Mouse (Mus musculus): ENCODE data around the gene Caprin1. TPM values are rescaled to one million over a fixed set of nuclear protein-coding genes. Genes with fewer than 3 reads are reported as not detected.

Gene Caprin1
- polyA plus RNA-seq, 2 experiments, result 71.3 to 118 TPM

- Histone ChIP-seq H3K4me2 (ENCODE audit: low read depth) (no peak overlapping the region), H3K36me3 (replicated peaks; ENCODE audit: control insufficient read depth, insufficient read depth, low read depth) (peaks cover 38% of the 10 kb centered on the region), H3K27me3 (ENCODE audit: control insufficient read depth, insufficient read depth, low read length) (no peaks in the 10 kb centered on the region), H3K9ac (replicated peaks) (no peak overlapping the region), H3K27ac (no peak overlapping the region), H3K9me3 (ENCODE audit: control insufficient read depth, low read length) (no peaks in the 10 kb centered on the region), H3K4me1 (replicated peaks; ENCODE audit: control insufficient read depth in 2 of 2, insufficient read depth in 2 of 2, low read length in 1 of 2) (no peaks in the 10 kb centered on the region), H3K4me3 (ENCODE audit: insufficient read depth in 1 of 2, low read depth in 2 of 2, low read length in 2 of 2) (no peak overlapping the region)
- TF ChIP-seq EP300 (IDR thresholded peaks at IDR 0.05; ENCODE audit: low read depth) (no peak), CTCF (IDR thresholded peaks at IDR 0.05; ENCODE audit: low read depth) (no peak)
- ATAC-seq (ENCODE audit: insufficient read depth), result no peak
- 73% methylated on average over 2 of the region's 2 CpGs for WGBS (ENCODE audit: insufficient replicate concordance)
- no peak for DNase-seq (ENCODE audit: low read depth in 3 of 3, low spot score in 3 of 3)
These were observed 72.9 kb downstream of the Caprin1 start for GRCm38 (mm10) chr2:103724521-103724920.

- no peak overlapping the region for H3K4me2 ChIP-seq (ENCODE audit: low read depth)
- ATAC-seq (ENCODE audit: insufficient read depth) (no peak), DNase-seq (ENCODE audit: low read depth in 3 of 3, low spot score in 3 of 3) (no peak)
- no peak overlapping the region for H3K9ac ChIP-seq (replicated peaks)
- peaks cover 27% of the 10 kb centered on the region for H3K36me3 ChIP-seq (replicated peaks; ENCODE audit: control insufficient read depth, insufficient read depth, low read depth)
- H3K27ac ChIP-seq, result no peak overlapping the region
- WGBS (ENCODE audit: insufficient replicate concordance), result 91% methylated on average over 7 of the region's 7 CpGs
- H3K4me1 ChIP-seq (replicated peaks; ENCODE audit: control insufficient read depth in 2 of 2, insufficient read depth in 2 of 2, low read length in 1 of 2), result no peaks in the 10 kb centered on the region
- no peak for TF ChIP-seq CTCF (IDR thresholded peaks at IDR 0.05; ENCODE audit: low read depth)
- TF ChIP-seq EP300 (IDR thresholded peaks at IDR 0.05; ENCODE audit: low read depth), result no peak
- H3K27me3 ChIP-seq (ENCODE audit: control insufficient read depth, insufficient read depth, low read length), result no peaks in the 10 kb centered on the region
- no peak overlapping the region for H3K4me3 ChIP-seq (ENCODE audit: insufficient read depth in 1 of 2, low read depth in 2 of 2, low read length in 2 of 2)
- no peaks in the 10 kb centered on the region for H3K9me3 ChIP-seq (ENCODE audit: control insufficient read depth, low read length)
These were observed 78.2 kb downstream of the Caprin1 start for GRCm38 (mm10) chr2:103719292-103719646.

GRCm38 (mm10) chr2:103718594-103719291 lies 78.7 kb downstream of the Caprin1 start:
- Histone ChIP-seq H3K27me3 (ENCODE audit: control insufficient read depth, insufficient read depth, low read length) (no peaks in the 10 kb centered on the region), H3K4me3 (ENCODE audit: insufficient read depth in 1 of 2, low read depth in 2 of 2, low read length in 2 of 2) (no peak overlapping the region), H3K36me3 (replicated peaks; ENCODE audit: control insufficient read depth, insufficient read depth, low read depth) (peaks cover 22% of the 10 kb centered on the region), H3K27ac (no peak overlapping the region), H3K4me2 (ENCODE audit: low read depth) (no peak overlapping the region), H3K4me1 (replicated peaks; ENCODE audit: control insufficient read depth in 2 of 2, insufficient read depth in 2 of 2, low read length in 1 of 2) (no peaks in the 10 kb centered on the region), H3K9me3 (ENCODE audit: control insufficient read depth, low read length) (no peaks in the 10 kb centered on the region), H3K9ac (replicated peaks) (no peak overlapping the region)
- peak; percentile 54; the same call in 1 of the 2 replicates for ATAC-seq (ENCODE audit: insufficient read depth)
- peak; percentile 19 to 39 (median 33) for DNase-seq (ENCODE audit: low read depth in 3 of 3, low spot score in 3 of 3)
- TF ChIP-seq CTCF (IDR thresholded peaks at IDR 0.05; ENCODE audit: low read depth) (peak; percentile 89), EP300 (IDR thresholded peaks at IDR 0.05; ENCODE audit: low read depth) (no peak)
- WGBS (ENCODE audit: insufficient replicate concordance), result 55% methylated on average over 8 of the region's 8 CpGs

- Histone ChIP-seq H3K4me3 (ENCODE audit: insufficient read depth in 1 of 2, low read depth in 2 of 2, low read length in 2 of 2) (no peak overlapping the region), H3K27ac (no peak overlapping the region), H3K4me2 (ENCODE audit: low read depth) (no peak overlapping the region), H3K27me3 (ENCODE audit: control insufficient read depth, insufficient read depth, low read length) (no peaks in the 10 kb centered on the region), H3K4me1 (replicated peaks; ENCODE audit: control insufficient read depth in 2 of 2, insufficient read depth in 2 of 2, low read length in 1 of 2) (no peaks in the 10 kb centered on the region), H3K9me3 (ENCODE audit: control insufficient read depth, low read length) (no peaks in the 10 kb centered on the region), H3K36me3 (replicated peaks; ENCODE audit: control insufficient read depth, insufficient read depth, low read depth) (no peaks in the 10 kb centered on the region), H3K9ac (replicated peaks) (no peak overlapping the region)
- DNase-seq (ENCODE audit: low read depth in 3 of 3, low spot score in 3 of 3) (no peak), ATAC-seq (ENCODE audit: insufficient read depth) (no peak)
- 65% methylated on average over 4 of the region's 4 CpGs for WGBS (ENCODE audit: insufficient replicate concordance)
- TF ChIP-seq CTCF (IDR thresholded peaks at IDR 0.05; ENCODE audit: low read depth), result no peak
- no peak for TF ChIP-seq EP300 (IDR thresholded peaks at IDR 0.05; ENCODE audit: low read depth)
These were observed 83.0 kb downstream of the Caprin1 start for GRCm38 (mm10) chr2:103714412-103714811.

GRCm38 (mm10) chr2:103713831-103714230 lies 83.6 kb downstream of the Caprin1 start:
- no peaks in the 10 kb centered on the region for H3K4me1 ChIP-seq (replicated peaks; ENCODE audit: control insufficient read depth in 2 of 2, insufficient read depth in 2 of 2, low read length in 1 of 2)
- no peaks in the 10 kb centered on the region for H3K27me3 ChIP-seq (ENCODE audit: control insufficient read depth, insufficient read depth, low read length)
- DNase-seq (ENCODE audit: low read depth in 3 of 3, low spot score in 3 of 3) (no peak), ATAC-seq (ENCODE audit: insufficient read depth) (peak; percentile 51; the same call in 1 of the 2 replicates)
- 60% methylated on average over 7 of the region's 7 CpGs for WGBS (ENCODE audit: insufficient replicate concordance)
- no peaks in the 10 kb centered on the region for H3K9me3 ChIP-seq (ENCODE audit: control insufficient read depth, low read length)
- no peak overlapping the region for H3K27ac ChIP-seq
- H3K4me3 ChIP-seq (ENCODE audit: insufficient read depth in 1 of 2, low read depth in 2 of 2, low read length in 2 of 2), result no peak overlapping the region
- no peak overlapping the region for H3K4me2 ChIP-seq (ENCODE audit: low read depth)
- no peak for TF ChIP-seq EP300 (IDR thresholded peaks at IDR 0.05; ENCODE audit: low read depth)
- TF ChIP-seq CTCF (IDR thresholded peaks at IDR 0.05; ENCODE audit: low read depth), result no peak
- H3K36me3 ChIP-seq (replicated peaks; ENCODE audit: control insufficient read depth, insufficient read depth, low read depth), result no peaks in the 10 kb centered on the region
- H3K9ac ChIP-seq (replicated peaks), result no peak overlapping the region

Small RNA genes within 50 kb of the gene (microRNA-seq; reads per million reads assigned to microRNA genes)
- not detected for gene Gm22757
- gene Gm22761, result not detected

Other genes starting within 250 kb of the Caprin1 start
- gene Abtb2, start 231.3 kb downstream of the Caprin1 start, polyA plus RNA-seq (2012; rRNA removed), result 1.7 and 1.8 TPM in 2 replicates
- gene Abtb2, start 231.3 kb downstream of the Caprin1 start, polyA plus RNA-seq (2014; fragmentation: Nextera tagmentation; extraction: Ambion mirVana), result 1.2 and 1.7 TPM in 2 replicates
- gene Nat10, start 36.4 kb downstream of the Caprin1 start, polyA plus RNA-seq (2012; rRNA removed), result 20.5 and 21.7 TPM in 2 replicates
- 9.1 and 12.9 TPM in 2 replicates for gene Nat10, start 36.4 kb downstream of the Caprin1 start, polyA plus RNA-seq (2014; fragmentation: Nextera tagmentation; extraction: Ambion mirVana)
- gene Lmo2, start 160.3 kb upstream of the Caprin1 start, polyA plus RNA-seq (2012; rRNA removed), result 108 and 152 TPM in 2 replicates
- 143 and 165 TPM in 2 replicates for gene Lmo2, start 160.3 kb upstream of the Caprin1 start, polyA plus RNA-seq (2014; fragmentation: Nextera tagmentation; extraction: Ambion mirVana)
- gene Fbxo3, start 230.1 kb upstream of the Caprin1 start, polyA plus RNA-seq (2012; rRNA removed), result 23.3 and 28.7 TPM in 2 replicates
- 45.9 and 53.1 TPM in 2 replicates for gene Fbxo3, start 230.1 kb upstream of the Caprin1 start, polyA plus RNA-seq (2014; fragmentation: Nextera tagmentation; extraction: Ambion mirVana)
- not detected in 2 replicates for gene 4931422A03Rik, start 230.7 kb upstream of the Caprin1 start, polyA plus RNA-seq (2012; rRNA removed)
- gene 4931422A03Rik, start 230.7 kb upstream of the Caprin1 start, polyA plus RNA-seq (2014; fragmentation: Nextera tagmentation; extraction: Ambion mirVana), result 0.52 and 0.86 TPM in 2 replicates